Mouse (Mus musculus) bone marrow, adult 2 months (tissue): ENCODE measurements around the gene Capn5. TPM values are rescaled to one million over a fixed set of nuclear protein-coding genes. Genes with fewer than 3 reads are reported as not detected.
A peak's percentile ranks its signal among the peaks of the same experiment; 100 is the strongest.

Source experiments
- H3K27ac ChIP-seq: fragments of 200-500 bp; 2 replicates; pipeline ENCODE4 v1.5.1; 2012; ENCODE audit warnings: low read depth, mild to moderate bottlenecking, control low read depth, inconsistent platforms, low read length; ENCODE audit not compliant: control insufficient read depth, poor library complexity, insufficient read depth
- H3K4me1 ChIP-seq: fragments of 200-500 bp; 2 replicates; pipeline ENCODE4 v1.6.1; 2011; ENCODE audit warnings: low read length; ENCODE audit not compliant: control insufficient read depth, insufficient read depth
- H3K4me3 ChIP-seq: fragments of 200-500 bp; replicated peaks from 2 replicates; pipeline ENCODE3; 2011; ENCODE audit warnings: mild to moderate bottlenecking, low read depth, low read length, control low read depth; ENCODE audit not compliant: control insufficient read depth
- CTCF ChIP-seq: fragments of 200-500 bp; IDR thresholded peaks from 2 replicates; pipeline ENCODE4 v1.5.1; 2011; ENCODE audit warnings: low read length, control low read depth; ENCODE audit not compliant: control insufficient read depth, insufficient read depth
- POLR2A ChIP-seq: fragments of 200-500 bp; IDR thresholded peaks from 2 replicates; pipeline ENCODE4 v1.6.1; 2011; ENCODE audit warnings: low read depth, mild to moderate bottlenecking, control low read depth, low read length, borderline replicate concordance; ENCODE audit not compliant: control insufficient read depth
- WGBS: fragments of 180-500 bp; shearing (Covaris S2); methylation state at CpG from one replicate; pipeline ENCODE4 v1.1.7; 2018; 5-methylcytosine and 5-hydroxymethylcytosine counted together
- polyA plus RNA-seq: library from polyadenylated mRNA; stranded (reverse); fragments of >200 nt; gene quantifications from 2 replicates; pipeline ENCODE4 v1.2.4, GENCODE M21; 2011; ENCODE audit warnings: low replicate concordance; ENCODE audit not compliant: missing spikeins, insufficient read depth, insufficient read length

The Capn5 gene
- polyA plus RNA-seq, 1 experiment, result 17.2 TPM

DNA sequence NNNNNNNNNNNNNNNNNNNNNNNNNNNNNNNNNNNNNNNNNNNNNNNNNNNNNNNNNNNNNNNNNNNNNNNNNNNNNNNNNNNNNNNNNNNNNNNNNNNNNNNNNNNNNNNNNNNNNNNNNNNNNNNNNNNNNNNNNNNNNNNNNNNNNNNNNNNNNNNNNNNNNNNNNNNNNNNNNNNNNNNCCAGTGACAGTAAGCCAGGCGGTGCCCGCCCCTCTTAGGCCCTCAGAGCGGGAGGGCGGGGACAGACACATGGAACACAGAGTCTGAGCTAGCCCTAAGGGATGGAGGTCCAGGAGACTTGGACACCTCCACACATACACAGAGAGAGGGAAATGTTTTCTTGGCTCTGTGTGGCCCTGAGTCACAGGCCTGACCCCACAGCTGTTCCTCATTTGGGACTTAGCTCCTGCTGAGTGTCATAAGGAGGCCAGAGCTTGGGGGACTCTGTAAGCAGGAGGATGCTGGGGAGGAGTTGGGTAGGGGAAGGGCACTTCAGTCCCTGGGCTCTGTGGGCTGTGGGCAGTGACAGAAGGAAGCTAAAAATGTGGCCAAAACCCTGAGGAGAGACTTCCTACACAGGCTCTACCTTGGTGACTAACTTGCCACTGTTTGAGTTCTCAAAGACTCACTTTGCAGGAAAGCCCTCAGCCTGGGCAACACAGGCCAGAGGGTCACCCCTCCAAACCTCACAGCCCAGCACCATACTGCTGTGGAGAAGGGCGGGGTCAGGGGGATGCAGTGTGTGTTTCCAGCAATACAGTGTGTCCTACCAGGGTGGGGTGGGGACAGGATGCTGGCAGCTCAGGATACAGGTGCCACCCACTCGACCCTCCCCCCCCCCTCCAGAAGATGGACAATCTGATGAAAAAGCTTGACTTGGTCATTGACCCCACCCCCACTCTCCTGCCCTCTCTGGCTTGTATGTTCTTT, 6.7 kb downstream of the Capn5 start:
- peaks cover 7% of the 10 kb centered on the region for H3K4me1 ChIP-seq
- TF ChIP-seq POLR2A (peak; percentile 42; the same call in 1 of the 2 replicates), CTCF (no peak)
- peak overlapping the region; percentile 89 for H3K27ac ChIP-seq
- WGBS, result 19% methylated on average over 6 of the region's 6 CpGs
- no peak overlapping the region for H3K4me3 ChIP-seq

- Histone ChIP-seq H3K4me1 (peaks cover 4% of the 10 kb centered on the region; the same call in 1 of the 2 replicates), H3K4me3 (no peak overlapping the region), H3K27ac (peak overlapping the region; percentile 78)
- TF ChIP-seq CTCF, result peak; percentile 32; the same call in 1 of the 2 replicates
- peak; percentile 43; the same call in 1 of the 2 replicates for TF ChIP-seq POLR2A
- 15% methylated on average over 10 of the region's 10 CpGs for WGBS
Observed at GRCm38 (mm10) chr7:98164999-98165528, 13.0 kb downstream of the Capn5 start.

DNA sequence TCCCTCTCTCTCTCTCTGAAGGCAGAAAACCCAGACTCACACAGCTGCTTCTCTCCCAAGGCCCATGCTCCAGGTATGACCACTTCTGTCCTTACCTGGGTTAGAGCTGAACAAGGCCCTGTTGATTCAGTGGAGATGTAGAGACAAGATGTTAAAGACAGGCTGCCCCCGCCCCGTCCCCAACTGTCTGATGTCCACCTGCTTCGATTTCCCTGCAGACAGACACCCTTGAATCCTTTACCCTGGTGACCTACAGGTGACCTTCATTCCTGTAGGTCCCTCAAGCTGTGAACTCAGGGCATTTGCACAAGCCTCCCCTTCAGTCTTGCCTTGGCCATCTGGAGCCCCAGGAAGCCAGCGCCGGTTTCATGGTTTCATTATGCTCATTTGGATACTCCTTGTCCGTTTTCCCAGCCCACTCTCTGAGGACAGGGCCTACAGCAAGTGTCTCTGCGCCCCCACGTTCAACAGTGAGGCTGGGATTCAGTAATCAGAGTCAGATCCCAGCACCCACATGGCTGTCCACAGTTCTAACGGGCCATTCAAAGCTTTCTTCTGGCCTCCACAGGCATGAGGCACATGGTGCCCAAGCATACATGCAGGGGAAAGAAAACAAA, 13.6 kb downstream of the Capn5 start:
- WGBS, result 42% methylated on average over 9 of the region's 9 CpGs
- Histone ChIP-seq H3K4me1 (peaks cover 4% of the 10 kb centered on the region; the same call in 1 of the 2 replicates), H3K27ac (peak overlapping the region; percentile 57), H3K4me3 (no peak overlapping the region)
- no peak for TF ChIP-seq POLR2A
- TF ChIP-seq CTCF, result no peak

- no peak overlapping the region for H3K27ac ChIP-seq
- no peak overlapping the region for H3K4me3 ChIP-seq
- no peak for TF ChIP-seq CTCF
- TF ChIP-seq POLR2A, result no peak
- H3K4me1 ChIP-seq, result peaks cover 4% of the 10 kb centered on the region; the same call in 1 of the 2 replicates
- 26% methylated on average over 3 of the region's 3 CpGs for WGBS
Observed at GRCm38 (mm10) chr7:98163700-98164099, 14.4 kb downstream of the Capn5 start.

DNA sequence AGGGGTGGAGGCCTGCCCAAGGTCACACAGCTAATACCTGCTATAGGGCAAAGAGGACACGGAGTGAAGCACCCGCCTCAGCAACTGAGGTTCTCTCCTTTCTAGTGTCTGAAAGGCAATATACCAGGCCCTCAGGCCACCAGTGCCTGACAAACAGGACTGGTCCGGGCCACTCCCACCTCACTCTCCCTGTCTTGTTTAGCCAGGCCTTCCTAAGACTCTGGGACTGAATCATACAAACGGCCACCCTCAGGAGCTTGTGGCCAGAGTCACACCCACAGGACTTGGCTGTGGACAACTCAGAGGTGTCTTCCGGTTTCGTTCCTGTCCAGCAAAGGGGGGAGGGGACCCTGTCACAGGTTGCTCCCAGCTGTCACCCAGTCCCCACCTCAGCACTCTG, 15.8 kb downstream of the Capn5 start:
- peaks cover 4% of the 10 kb centered on the region; the same call in 1 of the 2 replicates for H3K4me1 ChIP-seq
- 76% methylated on average over 6 of the region's 6 CpGs for WGBS
- H3K27ac ChIP-seq, result no peak overlapping the region
- TF ChIP-seq POLR2A (no peak), CTCF (no peak)
- H3K4me3 ChIP-seq, result no peak overlapping the region

DNA sequence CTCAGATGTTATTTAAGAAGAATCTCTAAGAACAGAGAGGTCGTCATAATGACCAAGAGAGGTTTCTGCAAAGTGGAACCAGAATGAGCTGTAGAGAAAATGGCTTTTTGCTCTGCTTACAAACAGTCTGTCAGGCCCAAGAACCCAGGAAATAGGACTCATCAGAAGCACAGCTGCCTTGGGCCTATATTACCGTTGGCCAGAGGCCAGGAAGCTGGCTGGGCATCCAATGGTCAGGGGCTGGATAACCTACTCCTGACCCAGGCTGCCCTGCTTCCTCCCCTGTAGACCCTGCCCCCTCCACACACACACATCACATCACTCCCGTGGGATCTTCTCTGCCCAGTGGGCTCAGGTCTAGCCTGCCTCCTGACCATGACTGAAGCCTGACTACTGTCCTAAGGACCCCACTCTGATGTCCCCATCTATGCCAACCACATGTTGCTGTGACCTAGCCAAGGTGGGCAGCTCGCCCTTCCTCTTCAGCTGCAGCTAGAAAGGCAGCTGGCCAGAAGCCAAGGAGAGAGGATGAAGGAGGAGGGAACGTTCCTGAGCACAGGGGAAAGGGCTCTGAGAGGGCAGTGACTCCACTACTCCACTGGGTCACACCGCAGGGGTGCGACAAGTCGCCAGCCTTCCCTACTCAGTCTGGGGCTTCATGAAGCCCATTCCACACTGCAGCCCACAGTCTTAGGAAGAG, 17.9 kb downstream of the Capn5 start:
- no peaks in the 10 kb centered on the region; the same call in 1 of the 2 replicates for H3K4me1 ChIP-seq
- 37% methylated on average over 8 of the region's 8 CpGs for WGBS

GRCm38 (mm10) chr7:98158481-98158880, 19.6 kb downstream of the Capn5 start:
- TF ChIP-seq POLR2A (no peak), CTCF (no peak)
- Histone ChIP-seq H3K4me3 (peak overlapping the region; percentile 14), H3K27ac (no peak overlapping the region), H3K4me1 (no peaks in the 10 kb centered on the region; the same call in 1 of the 2 replicates)
- 62% methylated on average over 8 of the region's 8 CpGs for WGBS

More for the DNA sequence above, 17.9 kb downstream of the Capn5 start:
- Histone ChIP-seq H3K27ac (no peak overlapping the region), H3K4me3 (no peak overlapping the region)
- TF ChIP-seq CTCF (no peak), POLR2A (no peak)
